Mouse (Mus musculus) retina, postnatal 7 days (tissue): Measurements from ENCODE around the gene Irs2.

Experiments
- DNase-seq: peaks from one replicate; pipeline ENCODE4 v3.0.0-alpha.2; 2012; ENCODE audit warnings: low read depth, low spot score

The Irs2 gene

GRCm38 (mm10) chr8:10989946-10990345 is 18.3 kb downstream of the Irs2 start:
- no peak for DNase-seq

- DNase-seq = no peak
These were observed 21.6 kb downstream of the Irs2 start for GRCm38 (mm10) chr8:10986638-10987037.

GRCm38 (mm10) chr8:10985064-10985463 is 23.2 kb downstream of the Irs2 start:
- no peak for DNase-seq

GRCm38 (mm10) chr8:10980876-10981275 is 27.4 kb downstream of the Irs2 start:
- DNase-seq = no peak

GRCm38 (mm10) chr8:10979916-10980315 is 28.3 kb downstream of the Irs2 start:
- no peak for DNase-seq

GRCm38 (mm10) chr8:10979196-10979794 is 29.0 kb downstream of the Irs2 start:
- DNase-seq = no peak

GRCm38 (mm10) chr8:10978377-10978776 is 29.9 kb downstream of the Irs2 start:
- DNase-seq = no peak

- DNase-seq = no peak
These were observed 30.4 kb downstream of the Irs2 start for GRCm38 (mm10) chr8:10977742-10978376.

- DNase-seq = no peak
These were observed 33.6 kb downstream of the Irs2 start for GRCm38 (mm10) chr8:10974659-10975058.

GRCm38 (mm10) chr8:10974126-10974525 is 34.1 kb downstream of the Irs2 start:
- no peak for DNase-seq

- no peak for DNase-seq
These were observed 35.3 kb downstream of the Irs2 start for GRCm38 (mm10) chr8:10972851-10973452.

GRCm38 (mm10) chr8:10971984-10972383 is 36.3 kb downstream of the Irs2 start:
- DNase-seq = no peak

GRCm38 (mm10) chr8:10971509-10971908 is 36.7 kb downstream of the Irs2 start:
- DNase-seq = no peak

GRCm38 (mm10) chr8:10970496-10971456 is 37.5 kb downstream of the Irs2 start:
- DNase-seq = no peak

- DNase-seq = no peak
These were observed 39.6 kb downstream of the Irs2 start for GRCm38 (mm10) chr8:10968687-10969086.

GRCm38 (mm10) chr8:10965401-10966117 is 42.7 kb downstream of the Irs2 start:
- no peak for DNase-seq

GRCm38 (mm10) chr8:10964511-10965099 is 43.7 kb downstream of the Irs2 start:
- DNase-seq = no peak

- DNase-seq = no peak
These were observed 46.3 kb downstream of the Irs2 start for GRCm38 (mm10) chr8:10961989-10962388.

GRCm38 (mm10) chr8:10960277-10960819 is 47.9 kb downstream of the Irs2 start:
- no peak for DNase-seq

GRCm38 (mm10) chr8:10957292-10957955 is 50.8 kb downstream of the Irs2 start:
- no peak for DNase-seq
